Mouse (Mus musculus) frontal cortex, postnatal 25 days (tissue): ENCODE data around the gene Syt3.

Source experiments
- DNase-seq, 2 experiments: peaks; one replicate each; pipeline ENCODE4 v3.0.0; 2022; ENCODE audit warnings: low spot score in 2 of 2

The Syt3 gene

GRCm38 (mm10) chr7:44444886-44445527 lies 61.1 kb downstream of the Syt3 start:
- DNase-seq = no peak

DNA sequence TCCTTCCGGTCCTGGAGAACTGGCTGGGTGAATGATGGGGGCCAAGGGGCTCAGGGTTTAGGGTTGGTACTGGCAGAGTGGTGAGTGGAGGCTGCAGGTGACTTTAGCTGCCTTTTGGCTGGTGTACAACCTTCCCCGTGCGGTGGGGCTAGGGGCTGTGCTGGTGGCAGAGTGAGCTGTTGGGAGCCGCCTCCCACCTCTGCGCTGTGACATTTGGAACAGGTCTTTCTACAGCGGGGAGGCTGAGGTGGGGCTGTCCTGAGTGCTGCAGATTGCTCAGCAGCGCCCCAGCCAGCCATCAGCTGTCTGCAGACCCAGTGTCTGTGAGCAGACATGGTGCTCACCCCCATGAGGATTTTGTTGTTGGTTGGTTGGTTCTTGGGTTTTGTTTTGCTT lies 61.6 kb downstream of the Syt3 start:
- DNase-seq = no peak

- no peak for DNase-seq
Observed at GRCm38 (mm10) chr7:44446070-44446855, 62.4 kb downstream of the Syt3 start.
